In the genomic region with DNA sequence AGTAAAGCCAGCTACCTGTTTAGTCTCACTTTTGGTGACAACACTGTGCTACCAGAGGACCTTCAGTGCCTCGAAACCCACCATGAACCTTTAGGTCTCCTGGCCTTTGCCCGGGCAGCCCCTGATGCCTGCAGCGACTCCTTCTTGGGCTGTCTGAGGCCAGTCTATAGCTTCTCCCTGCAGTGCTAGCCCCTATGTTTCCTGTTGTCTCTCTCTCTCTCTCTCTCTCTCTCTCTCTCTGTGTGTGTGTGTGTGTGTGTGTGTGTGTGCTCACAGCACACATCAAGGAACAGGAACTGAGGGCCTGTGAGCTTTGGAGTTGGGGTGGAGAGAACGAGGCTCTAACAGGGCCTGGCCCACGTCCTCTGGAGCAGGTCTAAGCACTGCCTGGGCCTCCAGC, we compare ENCODE assay signal across 15 mouse cellular contexts. TPM values are rescaled to one million over a fixed set of nuclear protein-coding genes. Genes with fewer than 3 reads are reported as not detected.
DNase-seq lines count a peak whose midpoint lies in the region; ATAC-seq and TF ChIP-seq lines count a peak whose summit lies in the region.
"Had no signal": no experiment of that assay in that cellular context is flagged by ENCODE, and none has a peak within 500 bp of the region (broad histone marks: within the 10 kb centered on the region; RNA-seq: fewer than 3 reads in every experiment).

No protein-coding gene starts in this region.

- H3K27me3 ChIP-seq in forebrain, embryonic 10.5 days (ENCODE audit: poor library complexity, severe bottlenecking) = no peaks in the 10 kb centered on the region
- H3K27me3 ChIP-seq in forebrain, embryonic 13.5 days = no peaks in the 10 kb centered on the region
- H3K27me3 ChIP-seq in hindbrain, embryonic 16.5 days (replicated peaks; ENCODE audit: control insufficient read depth, insufficient read depth, low read length) = no peaks in the 10 kb centered on the region
- H3K27me3 ChIP-seq in hindbrain, embryonic 12.5 days = no peaks in the 10 kb centered on the region; the same call in 1 of the 2 replicates
- no peaks in the 10 kb centered on the region for H3K27me3 ChIP-seq in midbrain, embryonic 15.5 days (replicated peaks)
- H3K27me3 ChIP-seq in midbrain, postnatal 0 days (ENCODE audit: insufficient read depth, low read length) = no peaks in the 10 kb centered on the region
- H3K27me3 ChIP-seq in intestine, embryonic 15.5 days (replicated peaks) = no peaks in the 10 kb centered on the region
- H3K27me3 ChIP-seq: embryonic facial prominence, embryonic 13.5 days; hindbrain, embryonic 15.5 days had no signal

- WGBS in forebrain, embryonic 10.5 days = 78% methylated on average over 5 of the region's 5 CpGs
- 71% methylated on average over 5 of the region's 5 CpGs for WGBS in forebrain, embryonic 13.5 days
- 84% methylated on average over 5 of the region's 5 CpGs for WGBS in hindbrain, embryonic 16.5 days
- WGBS in hindbrain, embryonic 12.5 days = 74% methylated on average over 5 of the region's 5 CpGs
- WGBS in midbrain, embryonic 15.5 days = 72% methylated on average over 5 of the region's 5 CpGs
- WGBS in midbrain, postnatal 0 days = 81% methylated on average over 5 of the region's 5 CpGs
- 77% methylated on average over 5 of the region's 5 CpGs for WGBS in intestine, embryonic 15.5 days

- no peak for DNase-seq in forebrain, embryonic 10.5 days (ENCODE audit: extremely low spot score, low spot score)
- no peak for DNase-seq in midbrain, postnatal 0 days (ENCODE audit: low spot score)

- TF ChIP-seq CTCF in midbrain, postnatal 0 days (IDR thresholded peaks at IDR 0.05) = no peak

- H3K4me2 ChIP-seq in forebrain, embryonic 13.5 days = no peak overlapping the region
- no peak overlapping the region for H3K4me2 ChIP-seq in hindbrain, embryonic 16.5 days (ENCODE audit: low read length)
- no peak overlapping the region for H3K4me2 ChIP-seq in hindbrain, embryonic 12.5 days (replicated peaks)
- no peak overlapping the region for H3K4me2 ChIP-seq in midbrain, embryonic 15.5 days
- no peak overlapping the region for H3K4me2 ChIP-seq in midbrain, postnatal 0 days (ENCODE audit: low read depth, low read length, poor library complexity, severe bottlenecking)
- no peak overlapping the region for H3K4me2 ChIP-seq in intestine, embryonic 15.5 days (replicated peaks)
- H3K4me2 ChIP-seq: embryonic facial prominence, embryonic 13.5 days; hindbrain, embryonic 15.5 days had no signal

- H3K9me3 ChIP-seq in forebrain, embryonic 10.5 days = no peaks in the 10 kb centered on the region
- H3K9me3 ChIP-seq in forebrain, embryonic 13.5 days (replicated peaks) = no peaks in the 10 kb centered on the region
- H3K9me3 ChIP-seq in hindbrain, embryonic 16.5 days (ENCODE audit: control insufficient read depth, low read length) = no peaks in the 10 kb centered on the region
- no peaks in the 10 kb centered on the region for H3K9me3 ChIP-seq in hindbrain, embryonic 12.5 days (replicated peaks)
- no peaks in the 10 kb centered on the region for H3K9me3 ChIP-seq in midbrain, embryonic 15.5 days
- no peaks in the 10 kb centered on the region for H3K9me3 ChIP-seq in midbrain, postnatal 0 days (ENCODE audit: low read length)
- H3K9me3 ChIP-seq in intestine, embryonic 15.5 days = no peaks in the 10 kb centered on the region
- H3K9me3 ChIP-seq: embryonic facial prominence, embryonic 13.5 days; heart, embryonic 10.5 days; hindbrain, embryonic 10.5 days; hindbrain, embryonic 15.5 days had no signal

- H3K36me3 ChIP-seq in forebrain, embryonic 10.5 days (replicated peaks) = peaks cover 28% of the 10 kb centered on the region
- H3K36me3 ChIP-seq in forebrain, embryonic 13.5 days (ENCODE audit: poor library complexity, severe bottlenecking) = no peaks in the 10 kb centered on the region
- no peaks in the 10 kb centered on the region for H3K36me3 ChIP-seq in hindbrain, embryonic 16.5 days (ENCODE audit: control insufficient read depth, insufficient read depth, low read length)
- peaks cover 3% of the 10 kb centered on the region; the same call in 1 of the 2 replicates for H3K36me3 ChIP-seq in hindbrain, embryonic 12.5 days
- H3K36me3 ChIP-seq in midbrain, embryonic 15.5 days (replicated peaks) = no peaks in the 10 kb centered on the region
- H3K36me3 ChIP-seq in midbrain, postnatal 0 days (ENCODE audit: insufficient read depth, low read length) = peaks cover 7% of the 10 kb centered on the region; the same call in 1 of the 2 replicates
- H3K36me3 ChIP-seq in intestine, embryonic 15.5 days = no peaks in the 10 kb centered on the region
- H3K36me3 ChIP-seq: hindbrain, embryonic 15.5 days had no signal

- H3K4me3 ChIP-seq in forebrain, embryonic 10.5 days = no peak overlapping the region
- no peak overlapping the region for H3K4me3 ChIP-seq in forebrain, embryonic 13.5 days
- H3K4me3 ChIP-seq in hindbrain, embryonic 16.5 days (ENCODE audit: low read length) = no peak overlapping the region
- H3K4me3 ChIP-seq in hindbrain, embryonic 12.5 days = no peak overlapping the region
- H3K4me3 ChIP-seq in midbrain, embryonic 15.5 days = no peak overlapping the region
- H3K4me3 ChIP-seq in midbrain, postnatal 0 days (ENCODE audit: low read depth, low read length) = no peak overlapping the region
- no peak overlapping the region for H3K4me3 ChIP-seq in intestine, embryonic 15.5 days (replicated peaks)
- H3K4me3 ChIP-seq: embryonic facial prominence, embryonic 13.5 days; heart, embryonic 10.5 days; hindbrain, embryonic 10.5 days; hindbrain, embryonic 15.5 days had no signal

- no peak for ATAC-seq in forebrain, embryonic 13.5 days
- peak; percentile 6; the same call in 1 of the 2 replicates for ATAC-seq in hindbrain, embryonic 16.5 days
- ATAC-seq in hindbrain, embryonic 12.5 days (ENCODE audit: low FRiP score) = no peak
- ATAC-seq in midbrain, embryonic 15.5 days (replicated peaks) = 0 out of 2 replicates have a peak, but pooled peaks have one; percentile 5
- ATAC-seq in midbrain, postnatal 0 days (ENCODE audit: low FRiP score) = no peak
- ATAC-seq in intestine, embryonic 15.5 days = no peak
- ATAC-seq: inflammation-experienced regulatory T-cells, adult 6 months had no signal

- H3K9ac ChIP-seq in forebrain, embryonic 13.5 days = no peak overlapping the region
- H3K9ac ChIP-seq in hindbrain, embryonic 16.5 days (ENCODE audit: low read depth, low read length) = no peak overlapping the region
- H3K9ac ChIP-seq in hindbrain, embryonic 12.5 days = no peak overlapping the region
- no peak overlapping the region for H3K9ac ChIP-seq in midbrain, embryonic 15.5 days
- no peak overlapping the region for H3K9ac ChIP-seq in midbrain, postnatal 0 days (replicated peaks; ENCODE audit: low read length, poor library complexity, severe bottlenecking)
- H3K9ac ChIP-seq in intestine, embryonic 15.5 days = no peak overlapping the region
- H3K9ac ChIP-seq: embryonic facial prominence, embryonic 13.5 days; hindbrain, embryonic 15.5 days had no signal

- peaks cover 11% of the 10 kb centered on the region; the same call in 1 of the 2 replicates for H3K4me1 ChIP-seq in forebrain, embryonic 10.5 days
- no peaks in the 10 kb centered on the region for H3K4me1 ChIP-seq in forebrain, embryonic 13.5 days
- H3K4me1 ChIP-seq in hindbrain, embryonic 16.5 days (ENCODE audit: control insufficient read depth, insufficient read depth, low read depth, low read length) = no peaks in the 10 kb centered on the region
- H3K4me1 ChIP-seq in hindbrain, embryonic 12.5 days = no peaks in the 10 kb centered on the region
- H3K4me1 ChIP-seq in midbrain, embryonic 15.5 days = no peaks in the 10 kb centered on the region
- H3K4me1 ChIP-seq in midbrain, postnatal 0 days (ENCODE audit: insufficient read depth, low read length) = no peaks in the 10 kb centered on the region
- H3K4me1 ChIP-seq in intestine, embryonic 15.5 days (replicated peaks) = no peaks in the 10 kb centered on the region

- peak overlapping the region; percentile 35; the same call in 1 of the 2 replicates for H3K27ac ChIP-seq in forebrain, embryonic 10.5 days
- H3K27ac ChIP-seq in forebrain, embryonic 13.5 days = no peak overlapping the region
- no peak overlapping the region for H3K27ac ChIP-seq in hindbrain, embryonic 16.5 days (ENCODE audit: low read depth, low read length)
- no peak overlapping the region for H3K27ac ChIP-seq in hindbrain, embryonic 12.5 days
- H3K27ac ChIP-seq in midbrain, embryonic 15.5 days = no peak overlapping the region
- H3K27ac ChIP-seq in midbrain, postnatal 0 days (ENCODE audit: low read depth, low read length) = no peak overlapping the region
- H3K27ac ChIP-seq in intestine, embryonic 15.5 days = no peak overlapping the region
- H3K27ac ChIP-seq: embryonic facial prominence, embryonic 13.5 days; heart, embryonic 10.5 days; hindbrain, embryonic 10.5 days; hindbrain, embryonic 15.5 days had no signal

RNA-seq across cellular contexts. Expression of a gene that starts 39.0 kb away (rescaled TPM):
- not detected in 2 replicates for polyA plus RNA-seq in forebrain, embryonic 10.5 days (2016; fragmentation: Nextera tagmentation; extraction: Ambion mirVana)
- not detected in 2 replicates for polyA plus RNA-seq in forebrain, embryonic 13.5 days (2015; fragmentation: Nextera tagmentation; extraction: Ambion mirVana)
- 0.07 TPM in 1 of 2 replicates, not detected in the other for polyA plus RNA-seq in hindbrain, embryonic 16.5 days (2015; fragmentation: Nextera tagmentation; extraction: Ambion mirVana)
- not detected in 2 replicates for polyA plus RNA-seq in hindbrain, embryonic 12.5 days (2016; fragmentation: Nextera tagmentation; extraction: Ambion mirVana)
- 0.06 TPM in 1 of 2 replicates, not detected in the other for polyA plus RNA-seq in midbrain, embryonic 15.5 days (2015; fragmentation: Nextera tagmentation; extraction: Ambion mirVana)
- not detected in 2 replicates for total RNA-seq in midbrain, postnatal 0 days (2014; rRNA removed)
- polyA plus RNA-seq in midbrain, postnatal 0 days (2015; fragmentation: Nextera tagmentation; extraction: Ambion mirVana) = not detected in 2 replicates
- 0.06 TPM in 1 of 2 replicates, not detected in the other for polyA plus RNA-seq in intestine, embryonic 15.5 days (2015; fragmentation: Nextera tagmentation; extraction: Ambion mirVana)
- total RNA-seq: gastrocnemius, adult 8-10 months; gastrocnemius, postnatal 36 days; heart, postnatal 14 days had no signal
- polyA plus RNA-seq: embryonic facial prominence, embryonic 13.5 days; heart, embryonic 10.5 days; hindbrain, embryonic 10.5 days; hindbrain, embryonic 15.5 days had no signal

RNA-seq across cellular contexts. Expression of a gene that starts 46.7 kb away (rescaled TPM):
- polyA plus RNA-seq in forebrain, embryonic 10.5 days (2016; fragmentation: Nextera tagmentation; extraction: Ambion mirVana) = 36.0 and 36.2 TPM in 2 replicates
- polyA plus RNA-seq in forebrain, embryonic 13.5 days (2015; fragmentation: Nextera tagmentation; extraction: Ambion mirVana) = 13.2 and 16.3 TPM in 2 replicates
- polyA plus RNA-seq in hindbrain, embryonic 16.5 days (2015; fragmentation: Nextera tagmentation; extraction: Ambion mirVana) = 26.9 and 30.6 TPM in 2 replicates
- 34.5 and 39.3 TPM in 2 replicates for polyA plus RNA-seq in hindbrain, embryonic 12.5 days (2016; fragmentation: Nextera tagmentation; extraction: Ambion mirVana)
- polyA plus RNA-seq in midbrain, embryonic 15.5 days (2015; fragmentation: Nextera tagmentation; extraction: Ambion mirVana) = 22.5 and 23.7 TPM in 2 replicates
- 25.2 and 27.1 TPM in 2 replicates for total RNA-seq in midbrain, postnatal 0 days (2014; rRNA removed)
- 16.0 and 16.8 TPM in 2 replicates for polyA plus RNA-seq in midbrain, postnatal 0 days (2015; fragmentation: Nextera tagmentation; extraction: Ambion mirVana)
- 14.5 and 16.3 TPM in 2 replicates for polyA plus RNA-seq in intestine, embryonic 15.5 days (2015; fragmentation: Nextera tagmentation; extraction: Ambion mirVana)

Comparison
In these comparisons a context has a peak if more than half of its experiments do, and no peak if none do; other contexts are left out.
1. ATAC-seq: peak in hindbrain, embryonic 16.5 days (single experiment) and midbrain, embryonic 15.5 days (single experiment); none in forebrain, embryonic 13.5 days (single experiment), hindbrain, embryonic 12.5 days (single experiment), midbrain, postnatal 0 days (single experiment) and intestine, embryonic 15.5 days (single experiment).